ENCODE assay signal across 8 mouse cellular contexts in genomic region chr13:47194695-47195094, GRCm38 (mm10).
DNase-seq lines count a peak whose midpoint lies in the region; ATAC-seq and TF ChIP-seq lines count a peak whose summit lies in the region.

No protein-coding gene starts in this region.

- H3K4me3 ChIP-seq in erythroblast, embryonic 14.5 days (replicated peaks) = peak overlapping the region; percentile 57
- H3K4me3 ChIP-seq in heart, embryonic 14.5 days (ENCODE audit: control insufficient read depth in 1 of 2, insufficient read depth in 1 of 2, low read depth in 1 of 2, low read length in 2 of 2) = peak overlapping the region; percentile 34 to 56
- H3K4me3 ChIP-seq in lung, postnatal 0 days (ENCODE audit: low read depth, low read length) = peak overlapping the region; percentile 46

- H3K9me3 ChIP-seq in erythroblast, embryonic 14.5 days (ENCODE audit: control insufficient read depth, low read length) = no peaks in the 10 kb centered on the region
- H3K9me3 ChIP-seq in heart, embryonic 14.5 days (ENCODE audit: control insufficient read depth, low read length) = no peaks in the 10 kb centered on the region
- H3K9me3 ChIP-seq in lung, postnatal 0 days (ENCODE audit: low read length) = no peaks in the 10 kb centered on the region

- peaks cover 51% of the 10 kb centered on the region for H3K27me3 ChIP-seq in erythroblast, embryonic 14.5 days (ENCODE audit: control insufficient read depth)
- no peaks in the 10 kb centered on the region for H3K27me3 ChIP-seq in heart, embryonic 14.5 days (ENCODE audit: control insufficient read depth, insufficient read depth, low read length)
- H3K27me3 ChIP-seq in lung, postnatal 0 days (replicated peaks; ENCODE audit: insufficient read depth, low read length) = no peaks in the 10 kb centered on the region

- peak overlapping the region; percentile 88 for H3K4me2 ChIP-seq in heart, embryonic 14.5 days (ENCODE audit: low read length)
- H3K4me2 ChIP-seq in lung, postnatal 0 days (replicated peaks; ENCODE audit: low read depth, low read length) = peak overlapping the region; percentile 62

- H3K36me3 ChIP-seq in erythroblast, embryonic 14.5 days (ENCODE audit: control insufficient read depth) = no peaks in the 10 kb centered on the region
- no peaks in the 10 kb centered on the region for H3K36me3 ChIP-seq in heart, embryonic 14.5 days (ENCODE audit: control insufficient read depth, insufficient read depth, low read length)
- no peaks in the 10 kb centered on the region for H3K36me3 ChIP-seq in lung, postnatal 0 days (ENCODE audit: insufficient read depth, low read length)

- H3K9ac ChIP-seq in heart, embryonic 14.5 days (ENCODE audit: low read length) = peak overlapping the region; percentile 71
- H3K9ac ChIP-seq in lung, postnatal 0 days (replicated peaks; ENCODE audit: low read depth) = no peak overlapping the region

- H3K27ac ChIP-seq in heart, embryonic 14.5 days (replicated peaks in 1 of 2; ENCODE audit: control insufficient read depth in 1 of 2, insufficient read depth in 1 of 2, low read depth in 2 of 2, low read length in 2 of 2) = no peak overlapping the region
- 0 out of 2 replicates have a peak overlapping the region, but pooled peaks have one; percentile 4 for H3K27ac ChIP-seq in lung, postnatal 0 days (ENCODE audit: low read length)

- TF ChIP-seq EP300 in lung, postnatal 0 days (IDR thresholded peaks at IDR 0.05) = no peak

- peak; percentile 39 for DNase-seq in MEL-GATA-1-ER (ENCODE audit: extremely low read depth, low read depth)
- DNase-seq in lung, postnatal 0 days (ENCODE audit: low spot score) = peak; percentile 34
- no peak for DNase-seq in B cell, adult 2 months
- DNase-seq in urinary bladder, postnatal 36 days (ENCODE audit: low spot score in 2 of 2) = no peak
- DNase-seq in left cerebral cortex, adult 18-20 months (ENCODE audit: low spot score in 2 of 2) = no peak

- WGBS in heart, embryonic 14.5 days = 11% methylated on average over 11 of the region's 11 CpGs
- WGBS in lung, postnatal 0 days = 8% methylated on average over 11 of the region's 11 CpGs

- H3K4me1 ChIP-seq in erythroblast, embryonic 14.5 days (ENCODE audit: control insufficient read depth) = peaks cover 24% of the 10 kb centered on the region
- H3K4me1 ChIP-seq in heart, embryonic 14.5 days (ENCODE audit: control insufficient read depth in 2 of 2, insufficient read depth in 2 of 2, low read length in 2 of 2) = peaks cover 6 to 17% of the 10 kb centered on the region in 2 experiments; a peak in 3 of 4 replicates
- H3K4me1 ChIP-seq in lung, postnatal 0 days (ENCODE audit: insufficient read depth, low read depth, low read length) = peaks cover 3% of the 10 kb centered on the region; the same call in 1 of the 2 replicates

- ATAC-seq in erythroblast, adult 5-6 weeks (replicated peaks; ENCODE audit: low FRiP score, poor library complexity, severe bottlenecking) = no peak
- ATAC-seq in heart, embryonic 14.5 days (ENCODE audit: insufficient number of reproducible peaks, insufficient read depth, low FRiP score, low read depth) = no peak
- ATAC-seq in lung, postnatal 0 days = no peak

- TF ChIP-seq CTCF in lung, postnatal 0 days (IDR thresholded peaks at IDR 0.05) = no peak

Comparison
In these comparisons a context has a peak if more than half of its experiments do, and no peak if none do; other contexts are left out.
1. DNase-seq: peak in MEL-GATA-1-ER (single experiment) and lung, postnatal 0 days (single experiment); none in B cell, adult 2 months (0 of 2), urinary bladder, postnatal 36 days (0 of 2) and left cerebral cortex, adult 18-20 months (0 of 2).
2. Peak in every context shown above with its lines, with median percentiles within 50 percentile points of each other: H3K4me3 ChIP-seq.